Mouse (Mus musculus) testis, adult 2 months (tissue): Measurements from ENCODE around the gene Hemgn.

Experiments used
- CTCF ChIP-seq: fragments of 200-500 bp; IDR thresholded peaks from 2 replicates; pipeline ENCODE4 v1.5.1; 2012; ENCODE audit warnings: low read depth, mild to moderate bottlenecking, inconsistent platforms, low read length, moderate library complexity; ENCODE audit not compliant: control insufficient read depth, insufficient read depth, insufficient replicate concordance
- POLR2A ChIP-seq: fragments of 200-500 bp; IDR thresholded peaks from 2 replicates; pipeline ENCODE4 v1.6.1; 2012; ENCODE audit warnings: low read depth, mild to moderate bottlenecking, inconsistent platforms, low read length, moderate library complexity; ENCODE audit not compliant: control insufficient read depth

- TF ChIP-seq CTCF (no peak), POLR2A (no peak)
Observed at GRCm38 (mm10) chr4:46445237-46445945, 32.1 kb upstream of the Hemgn start.
